In genomic region chr10:43021017-43021416, GRCm38 (mm10) we compare ENCODE assay signal across 8 mouse cellular contexts.
DNase-seq lines count a peak whose midpoint lies in the region; ATAC-seq lines count a peak whose summit lies in the region.

No protein-coding gene starts in this region.

- ATAC-seq in heart, embryonic 15.5 days (replicated peaks; ENCODE audit: insufficient number of reproducible peaks, insufficient read depth, low FRiP score, low read depth), result no peak
- no peak for ATAC-seq in forebrain, embryonic 11.5 days (replicated peaks; ENCODE audit: low FRiP score)
- ATAC-seq in liver, embryonic 13.5 days (ENCODE audit: low read depth), result no peak
- ATAC-seq in erythroblast, adult 5-6 weeks (replicated peaks; ENCODE audit: low FRiP score, poor library complexity, severe bottlenecking), result no peak

- no peaks in the 10 kb centered on the region for H3K9me3 ChIP-seq in heart, embryonic 15.5 days (replicated peaks)
- no peaks in the 10 kb centered on the region for H3K9me3 ChIP-seq in forebrain, embryonic 11.5 days (ENCODE audit: control insufficient read depth, low read length)
- no peaks in the 10 kb centered on the region for H3K9me3 ChIP-seq in liver, embryonic 13.5 days (replicated peaks)

- peaks cover 51% of the 10 kb centered on the region for H3K27me3 ChIP-seq in heart, embryonic 15.5 days
- H3K27me3 ChIP-seq in forebrain, embryonic 11.5 days (ENCODE audit: control insufficient read depth, insufficient read depth, low read length), result peaks cover 32% of the 10 kb centered on the region
- peaks cover 86% of the 10 kb centered on the region for H3K27me3 ChIP-seq in liver, embryonic 13.5 days

- no peak for DNase-seq in heart, postnatal 14 days
- DNase-seq in adrenal gland, postnatal 36 days, result peak; percentile 29 to 49
- no peak for DNase-seq in forebrain, embryonic 11.5 days (ENCODE audit: low spot score)
- no peak for DNase-seq in liver, embryonic 13.5 days
- no peak for DNase-seq in urinary bladder, postnatal 10 days (ENCODE audit: low spot score)
- DNase-seq in urinary bladder, postnatal 36 days (ENCODE audit: low spot score in 2 of 2), result no peak

- H3K9ac ChIP-seq in heart, embryonic 15.5 days, result peak overlapping the region; percentile 68
- H3K9ac ChIP-seq in forebrain, embryonic 11.5 days (ENCODE audit: low read length), result peak overlapping the region; percentile 55
- H3K9ac ChIP-seq in liver, embryonic 13.5 days, result no peak overlapping the region

- peak overlapping the region; percentile 98 for H3K4me2 ChIP-seq in heart, embryonic 15.5 days
- H3K4me2 ChIP-seq in forebrain, embryonic 11.5 days (ENCODE audit: low read depth, low read length, severe bottlenecking), result peak overlapping the region; percentile 99
- H3K4me2 ChIP-seq in liver, embryonic 13.5 days, result peak overlapping the region; percentile 66

- no peaks in the 10 kb centered on the region for H3K36me3 ChIP-seq in heart, embryonic 15.5 days
- no peaks in the 10 kb centered on the region for H3K36me3 ChIP-seq in forebrain, embryonic 11.5 days (ENCODE audit: control insufficient read depth, insufficient read depth, low read length)
- no peaks in the 10 kb centered on the region for H3K36me3 ChIP-seq in liver, embryonic 13.5 days

- H3K27ac ChIP-seq in heart, embryonic 15.5 days, result no peak overlapping the region
- H3K27ac ChIP-seq in forebrain, embryonic 11.5 days (ENCODE audit: low read depth, low read length), result no peak overlapping the region
- H3K27ac ChIP-seq in liver, embryonic 13.5 days, result no peak overlapping the region

- intact Hi-C loops in heart, postnatal 14 days (cut with DNase I), result no loop called here

- 6% methylated on average over 35 of the region's 35 CpGs for WGBS in heart, embryonic 15.5 days
- 3% methylated on average over 35 of the region's 35 CpGs for WGBS in forebrain, embryonic 11.5 days
- 2% methylated on average over 35 of the region's 35 CpGs for WGBS in liver, embryonic 13.5 days (ENCODE audit: insufficient replicate concordance)

- H3K4me3 ChIP-seq in heart, embryonic 15.5 days, result peak overlapping the region; percentile 64
- H3K4me3 ChIP-seq in forebrain, embryonic 11.5 days (ENCODE audit: low read depth, low read length), result peak overlapping the region; percentile 51
- peak overlapping the region; percentile 46 for H3K4me3 ChIP-seq in liver, embryonic 13.5 days (replicated peaks)

- H3K4me1 ChIP-seq in heart, embryonic 15.5 days (replicated peaks), result peaks cover 18% of the 10 kb centered on the region
- H3K4me1 ChIP-seq in forebrain, embryonic 11.5 days (replicated peaks; ENCODE audit: control insufficient read depth, insufficient read depth, low read length), result peaks cover 14% of the 10 kb centered on the region; the same call in 1 of the 2 replicates
- H3K4me1 ChIP-seq in liver, embryonic 13.5 days (replicated peaks), result peaks cover 9% of the 10 kb centered on the region; the same call in 1 of the 2 replicates

Comparison
In these comparisons a context has a peak if more than half of its experiments do, and no peak if none do; other contexts are left out.
1. DNase-seq: peak in adrenal gland, postnatal 36 days (2 of 2); none in heart, postnatal 14 days (0 of 2), forebrain, embryonic 11.5 days (single experiment), liver, embryonic 13.5 days (single experiment), urinary bladder, postnatal 10 days (single experiment) and urinary bladder, postnatal 36 days (0 of 2).
2. Peak in every context shown above with its lines, with median percentiles within 50 percentile points of each other: H3K4me2 ChIP-seq and H3K4me3 ChIP-seq.